Mouse (Mus musculus) mature B cell (primary cell): ENCODE measurements around the gene Sh2b1.

Source experiments
- in situ Hi-C: fragments of 300-500 bp; cut with MboI; formaldehyde crosslinking; loops from 2 replicates; pipeline ENCODE4 v1.14.3; 2019

Sh2b1 gene

GRCm38 (mm10) chr7:126456382-126457266 lies 18.6 kb downstream of the Sh2b1 start:
- in situ Hi-C loops = no loop called here

DNA sequence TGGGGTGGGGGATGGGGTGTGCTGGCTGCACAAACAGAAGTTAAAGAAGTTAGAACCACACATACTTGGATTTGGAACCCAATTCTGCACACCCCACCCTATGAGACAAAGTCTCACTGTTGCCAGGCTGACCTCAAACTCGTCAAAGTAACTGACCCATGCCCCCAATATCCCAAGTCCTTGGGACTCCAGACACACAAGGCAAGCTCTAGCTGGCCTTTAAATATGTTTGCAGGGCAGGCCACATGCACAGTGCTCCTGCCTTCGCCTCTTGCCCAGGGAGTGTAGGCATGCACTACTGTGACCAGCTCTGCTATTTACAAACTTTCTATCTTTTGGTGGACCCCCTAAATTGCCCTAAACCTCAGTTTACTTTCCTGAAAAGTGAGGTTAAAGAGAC lies 20.0 kb downstream of the Sh2b1 start:
- in situ Hi-C loops = no loop called here

DNA sequence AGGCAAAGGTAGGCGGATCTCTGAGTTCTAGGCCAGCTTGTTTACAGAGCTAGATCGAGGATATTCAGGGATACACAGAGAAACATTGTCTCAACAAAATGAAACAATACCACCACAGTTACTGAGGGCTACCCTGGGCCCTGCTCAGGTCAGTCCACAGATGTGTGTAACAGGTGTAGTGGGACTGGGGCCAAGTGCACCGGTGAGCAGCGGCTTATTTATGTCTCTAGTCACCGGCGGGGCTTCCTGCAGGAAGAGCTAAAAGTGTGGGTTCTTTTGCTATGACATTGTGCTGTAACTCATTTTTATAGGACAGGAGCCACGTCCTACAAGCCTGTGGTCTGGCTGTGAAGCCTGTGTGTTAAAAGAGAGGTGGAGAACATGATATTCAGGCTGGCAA lies 21.4 kb downstream of the Sh2b1 start:
- in situ Hi-C loops = no loop called here

GRCm38 (mm10) chr7:126452244-126452643 lies 23.0 kb downstream of the Sh2b1 start:
- in situ Hi-C loops = no loop called here

- in situ Hi-C loops = no loop called here
Observed at GRCm38 (mm10) chr7:126450641-126451040, 24.6 kb downstream of the Sh2b1 start.

GRCm38 (mm10) chr7:126449991-126450390 lies 25.2 kb downstream of the Sh2b1 start:
- in situ Hi-C loops = no loop called here

DNA sequence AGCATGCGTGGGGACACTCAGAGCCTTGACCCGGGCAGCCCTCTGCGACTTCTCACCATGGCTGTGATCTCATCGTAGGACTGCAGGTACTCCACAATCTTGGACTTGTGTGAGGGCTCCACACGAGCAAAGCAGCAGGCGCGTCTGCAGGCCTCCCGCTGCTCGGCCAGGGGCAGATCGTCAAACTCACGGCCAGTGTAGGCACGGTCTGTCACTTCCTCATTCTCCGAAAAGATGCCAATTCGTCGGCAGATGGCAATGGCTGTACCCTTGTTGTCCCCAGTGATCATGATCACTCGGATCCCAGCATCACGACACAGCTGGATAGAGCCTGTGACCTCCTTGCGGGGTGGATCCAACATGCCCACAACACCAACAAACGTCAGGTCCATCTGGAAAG lies 26.7 kb downstream of the Sh2b1 start:
- in situ Hi-C loops = no loop called here

DNA sequence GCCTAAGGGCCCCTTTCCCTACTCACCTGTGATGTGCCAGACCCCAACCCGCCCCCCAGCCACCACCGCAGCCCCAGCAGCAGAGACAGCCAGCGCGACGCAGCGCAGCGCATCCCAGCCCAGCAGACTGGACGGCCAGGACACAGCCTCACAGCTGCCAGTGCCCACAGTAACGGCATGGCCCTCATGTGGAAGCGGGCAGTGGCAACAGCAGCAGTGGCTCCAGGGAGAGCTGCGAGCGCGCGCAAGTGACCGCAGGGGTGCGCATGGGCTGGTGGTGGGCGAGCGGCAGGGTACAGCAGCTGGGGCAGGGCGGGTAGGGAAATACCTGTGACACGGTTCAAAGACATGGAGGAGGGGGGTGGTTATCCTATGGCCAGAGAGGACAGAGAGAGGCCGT lies 29.0 kb downstream of the Sh2b1 start:
- in situ Hi-C loops = no loop called here

DNA sequence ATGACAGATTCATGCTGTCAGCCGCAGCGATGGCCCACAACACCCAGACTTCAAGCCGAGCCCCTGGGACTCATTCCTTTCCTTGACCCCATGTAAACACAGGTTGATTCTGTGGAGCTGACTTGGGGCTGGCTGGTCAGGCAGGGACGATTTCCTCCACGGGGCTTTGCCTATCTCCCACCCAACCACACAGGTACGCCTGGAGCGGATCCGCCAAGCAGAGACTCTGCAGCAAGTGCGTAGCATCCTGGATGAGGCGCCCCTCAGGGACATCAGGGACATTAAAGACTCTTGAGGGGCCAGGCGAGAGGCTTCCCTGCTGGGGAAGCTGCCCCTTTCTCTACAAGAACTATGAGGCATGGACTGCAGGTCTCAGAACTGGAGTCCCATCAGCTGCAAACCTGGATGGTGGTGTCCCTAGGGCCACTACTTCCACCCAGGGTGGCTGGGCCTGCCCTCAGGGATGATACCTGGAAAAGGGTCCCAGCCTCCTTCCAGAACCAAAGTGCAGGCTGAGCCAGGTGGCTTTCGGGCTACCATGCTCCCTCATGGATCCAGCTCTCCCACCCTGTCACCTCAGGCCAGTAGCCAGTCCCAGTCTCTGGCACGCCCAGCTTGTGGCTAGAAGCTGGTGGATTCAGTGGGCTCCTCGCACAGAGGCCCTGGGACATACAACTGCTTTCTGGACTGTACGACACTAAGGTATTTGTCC lies 30.0 kb downstream of the Sh2b1 start:
- in situ Hi-C loops = no loop called here

- in situ Hi-C loops = no loop called here
Observed at GRCm38 (mm10) chr7:126444536-126444935, 30.7 kb downstream of the Sh2b1 start.

DNA sequence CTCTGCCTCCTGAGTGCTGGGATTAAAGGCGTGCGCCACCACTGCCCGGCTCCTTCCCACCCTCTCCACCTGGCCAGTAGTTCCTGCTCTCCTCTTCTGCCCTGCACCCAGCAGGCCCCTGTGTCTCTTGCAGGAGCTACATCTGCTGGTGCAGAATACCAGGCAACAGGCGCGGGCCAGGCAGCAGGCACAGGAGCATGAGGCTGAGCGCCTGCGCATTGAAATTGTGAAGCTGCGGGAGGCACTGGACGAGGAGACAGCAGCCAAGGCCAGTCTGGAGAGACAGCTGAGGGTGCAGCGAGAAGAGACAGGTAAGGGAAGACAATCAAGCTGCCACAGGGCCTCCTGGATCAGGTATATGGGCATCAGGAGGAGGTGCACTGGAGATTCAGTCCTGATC lies 31.2 kb downstream of the Sh2b1 start:
- in situ Hi-C loops = no loop called here

DNA sequence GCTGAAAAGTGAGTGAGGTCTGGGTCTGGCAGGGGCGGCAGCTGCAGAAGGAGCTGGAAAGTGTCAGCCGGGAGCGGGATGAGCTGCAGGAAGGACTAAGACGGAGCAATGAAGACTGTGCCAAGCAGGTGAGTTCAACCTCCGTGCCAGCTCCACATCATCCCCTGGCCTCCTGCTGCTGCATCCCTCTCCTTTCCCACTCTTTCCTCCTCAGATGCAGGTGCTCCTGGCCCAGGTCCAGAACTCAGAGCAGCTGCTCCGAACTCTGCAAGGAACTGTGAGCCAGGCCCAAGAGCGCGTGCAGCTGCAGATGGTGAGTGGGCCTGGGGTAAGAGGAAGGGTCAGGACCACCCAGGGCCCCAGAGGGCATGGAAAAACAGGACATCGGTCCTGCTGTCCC lies 35.1 kb downstream of the Sh2b1 start:
- in situ Hi-C loops = no loop called here

GRCm38 (mm10) chr7:126436851-126437250 lies 38.4 kb downstream of the Sh2b1 start:
- in situ Hi-C loops = loop anchor here (5.0 kb wide), 1 partner anchor 40 kb away; the partner anchor contains the start of gene Nfatc2ip

GRCm38 (mm10) chr7:126435801-126436200 lies 39.4 kb downstream of the Sh2b1 start:
- in situ Hi-C loops = loop anchor here (5.0 kb wide), 1 partner anchor 38 kb away; the partner anchor contains the start of gene Nfatc2ip

DNA sequence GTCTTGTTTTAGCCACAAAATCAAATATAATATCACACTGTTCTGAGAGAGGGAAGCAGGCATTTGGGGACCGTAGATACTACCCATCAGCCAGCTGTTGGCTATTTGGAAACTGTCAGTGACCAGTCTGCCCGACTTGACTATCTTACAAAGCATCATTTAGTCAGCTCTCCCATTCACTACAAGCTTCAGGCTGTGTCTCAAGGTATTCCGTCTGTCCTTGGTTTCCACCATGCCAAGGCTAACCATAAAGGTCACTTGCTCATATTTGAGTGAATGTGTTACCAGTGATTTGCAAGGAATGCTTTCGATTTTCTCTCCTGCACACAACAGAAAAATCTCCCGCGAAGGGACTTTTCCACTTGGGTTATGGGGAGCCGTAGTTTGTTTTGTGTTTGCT lies 40.5 kb downstream of the Sh2b1 start:
- in situ Hi-C loops = loop anchor here (5.0 kb wide), 1 partner anchor 37 kb away; the partner anchor contains the start of gene Nfatc2ip

GRCm38 (mm10) chr7:126430167-126430566 lies 45.1 kb downstream of the Sh2b1 start:
- in situ Hi-C loops = no loop called here

GRCm38 (mm10) chr7:126429503-126429898 lies 45.7 kb downstream of the Sh2b1 start:
- in situ Hi-C loops = no loop called here

DNA sequence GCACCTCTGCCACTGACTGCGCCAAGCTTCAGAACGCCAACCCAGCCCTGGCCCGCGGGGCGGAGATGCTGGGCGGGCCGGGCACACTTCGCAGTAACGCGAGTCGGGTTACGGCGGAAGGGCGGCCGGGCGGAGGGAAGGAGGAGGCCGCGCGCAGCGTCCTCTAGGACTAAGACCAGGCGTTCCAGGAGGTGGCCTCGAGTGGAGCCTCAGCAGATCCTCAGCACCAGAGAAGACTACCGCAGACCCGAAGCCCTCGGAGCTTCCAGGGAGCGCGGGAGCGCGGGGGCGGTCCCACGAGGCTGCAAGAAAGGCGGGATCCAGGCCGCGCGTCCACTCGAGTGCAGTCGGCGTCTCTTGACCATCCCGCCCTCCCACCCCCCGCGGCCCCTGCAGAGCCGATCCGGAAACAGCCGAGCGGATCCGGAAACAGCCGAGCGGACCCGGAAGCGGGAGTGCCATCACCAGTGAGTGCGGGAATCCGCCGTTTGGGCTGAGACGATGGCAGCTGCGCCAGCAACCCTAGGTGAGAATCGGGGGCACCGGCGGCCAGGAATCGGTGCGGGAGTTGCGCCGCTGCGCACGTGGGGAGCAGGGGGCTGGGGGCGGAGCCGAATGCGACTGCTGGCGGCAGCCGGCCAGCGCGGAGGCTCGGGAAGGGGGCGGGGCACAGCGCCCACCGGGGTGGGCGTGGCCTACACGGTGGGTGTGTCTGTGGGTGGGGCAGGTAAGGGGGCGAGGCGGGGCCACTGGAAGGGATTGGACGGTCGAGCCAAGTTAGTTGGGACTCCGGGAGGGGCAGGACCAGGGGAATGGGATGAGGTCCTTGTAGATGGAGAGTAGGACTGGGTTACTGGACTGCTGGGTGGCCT lies 46.4 kb downstream of the Sh2b1 start, which contains the start of gene Rabep2:
Gene Rabep2 (plus strand): TSS at position 129 of the 872 bp plus-strand sequence.
- in situ Hi-C loops = no loop called here

DNA sequence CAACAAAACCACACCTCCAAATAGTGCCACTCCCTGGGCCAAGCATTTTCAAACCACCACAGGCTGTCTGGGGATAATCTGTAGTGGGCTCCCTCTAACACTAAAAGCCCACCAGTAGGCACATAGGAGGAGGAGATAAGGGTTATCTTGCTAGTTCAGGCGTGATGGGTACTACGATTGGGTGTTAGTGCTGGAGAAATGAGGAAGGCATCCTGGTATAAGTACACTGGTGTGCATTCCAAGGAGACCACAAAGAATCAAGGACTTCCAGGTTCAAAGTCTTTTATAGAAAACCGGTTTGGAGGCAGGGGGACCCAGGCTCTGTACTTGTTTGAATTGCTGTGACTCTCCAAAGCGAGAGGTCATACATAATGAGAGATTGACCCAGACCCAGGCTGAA lies 47.1 kb downstream of the Sh2b1 start:
- in situ Hi-C loops = no loop called here

DNA sequence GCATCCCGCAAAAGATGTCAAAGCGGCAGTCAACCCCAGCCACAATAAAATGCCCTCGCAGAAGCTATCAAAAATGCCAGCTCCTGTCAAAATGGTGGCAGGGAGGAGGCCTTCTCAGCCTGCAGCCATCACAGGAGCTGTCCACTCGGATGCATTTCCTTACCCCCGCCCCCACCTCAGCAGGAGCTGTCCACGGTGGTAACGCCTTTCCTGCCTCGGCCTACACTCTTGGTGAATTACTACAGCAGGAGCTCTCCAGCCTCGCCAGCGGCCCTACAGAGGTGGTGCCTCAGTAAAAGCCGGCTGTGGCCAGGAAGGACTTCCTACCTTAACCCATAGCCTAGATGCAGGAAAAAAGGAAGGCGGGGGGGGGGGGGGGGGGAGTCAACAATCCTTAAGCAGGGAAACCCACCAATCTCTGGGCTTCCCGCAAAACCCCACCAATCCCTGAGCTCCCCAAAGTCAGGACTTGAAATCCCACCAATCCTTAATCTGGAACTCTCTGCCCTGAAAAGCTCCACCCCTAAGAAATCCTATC lies 47.8 kb downstream of the Sh2b1 start:
- in situ Hi-C loops = no loop called here

DNA sequence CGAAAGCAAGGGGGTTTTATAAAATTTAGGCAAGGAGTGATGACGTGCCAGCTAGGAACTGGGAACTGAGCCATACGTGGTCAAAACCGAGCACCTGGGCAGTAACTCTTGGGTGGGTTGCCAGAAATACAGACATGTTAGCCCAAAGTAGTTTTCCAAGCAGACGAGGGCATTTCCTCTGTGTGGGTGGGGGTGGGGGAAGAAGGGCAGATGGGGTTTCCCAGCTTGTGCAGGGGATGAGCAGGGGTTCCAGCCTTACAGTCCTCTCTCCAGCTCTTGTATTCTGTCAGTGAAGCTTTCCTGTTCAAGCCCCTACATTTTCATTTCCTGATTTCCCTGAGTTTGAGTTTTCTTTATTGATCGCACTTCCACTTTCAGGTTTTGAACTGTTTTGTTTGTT lies 51.1 kb downstream of the Sh2b1 start:
- in situ Hi-C loops = no loop called here

- in situ Hi-C loops = no loop called here
Observed at GRCm38 (mm10) chr7:126421756-126422155, 53.5 kb downstream of the Sh2b1 start.
